Mouse (Mus musculus): ENCODE measurements around the gene Adcy1.

The Adcy1 gene

DNA sequence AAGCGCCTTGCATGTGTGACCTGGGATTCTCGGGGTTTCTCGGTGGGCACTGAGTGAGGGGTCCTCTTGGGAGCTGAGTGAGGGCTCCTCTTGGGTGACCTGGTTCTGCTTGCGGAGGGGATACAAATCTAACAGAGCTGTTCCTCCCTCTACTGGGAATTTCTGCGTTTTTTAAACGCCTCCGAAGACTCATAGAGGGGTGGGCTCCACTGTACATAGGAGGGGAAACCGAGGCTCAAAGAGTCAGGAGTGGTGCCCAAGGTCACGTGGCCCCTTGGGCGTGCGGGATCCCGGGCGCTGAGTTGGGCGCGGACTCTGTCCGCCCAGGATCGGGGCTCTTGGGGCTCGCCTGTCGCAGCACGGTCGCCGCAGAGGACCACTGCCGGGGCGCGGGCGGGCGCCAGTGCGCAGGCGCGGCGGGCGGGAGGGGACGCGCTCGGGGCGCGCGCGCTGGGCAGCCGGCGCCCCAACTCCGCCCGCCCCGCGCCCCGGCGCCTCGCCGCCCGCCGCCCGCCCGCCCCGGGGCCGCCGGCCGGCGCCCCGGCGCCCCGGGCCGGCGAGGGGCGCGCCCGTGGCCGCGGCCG is at the start of gene Adcy1:
TSS of gene Adcy1 (plus strand) at position 489 of the 584 bp plus-strand sequence.
- CTCF ChIA-PET = no interaction called here

DNA sequence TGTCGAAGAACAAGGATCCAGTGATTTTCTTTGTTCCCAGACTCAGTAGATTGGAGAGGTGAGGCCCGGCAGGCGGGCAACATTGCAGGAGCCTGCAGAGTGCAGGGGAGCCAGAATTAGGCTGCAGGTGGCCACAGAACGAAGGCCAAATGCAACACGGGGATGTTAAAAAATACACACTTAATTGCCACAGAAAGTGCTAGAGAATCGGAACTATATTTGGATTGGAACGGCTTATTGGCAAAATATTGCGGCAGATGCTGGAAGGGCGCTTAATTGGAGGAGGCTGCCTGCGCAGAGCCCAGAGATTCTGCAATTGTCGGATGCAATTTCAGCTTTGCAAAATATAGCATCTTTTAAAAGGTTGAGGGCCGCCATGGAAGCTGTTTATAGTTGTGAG is 46.4 kb upstream of the Adcy1 start:
- CTCF ChIA-PET = no interaction called here

DNA sequence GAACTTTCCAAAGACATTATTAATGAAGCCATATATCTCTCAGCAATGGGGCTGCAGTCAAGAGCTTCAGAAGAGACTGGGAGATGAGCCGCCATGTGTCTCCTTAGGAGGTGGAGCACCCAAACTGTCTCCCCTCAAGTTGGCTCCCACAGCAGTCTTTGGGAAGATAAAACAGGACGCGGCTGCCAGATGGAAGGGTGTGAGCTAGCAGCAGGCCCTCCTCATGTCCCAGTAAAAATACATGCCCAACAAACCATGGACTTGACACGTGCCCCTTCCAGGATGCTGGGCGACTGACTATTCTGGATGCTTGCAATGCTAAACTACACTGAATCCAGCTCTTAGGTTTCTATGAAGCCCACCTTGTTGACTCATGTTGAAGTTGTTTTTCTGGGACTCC is 45.2 kb upstream of the Adcy1 start:
- CTCF ChIA-PET = no interaction called here

DNA sequence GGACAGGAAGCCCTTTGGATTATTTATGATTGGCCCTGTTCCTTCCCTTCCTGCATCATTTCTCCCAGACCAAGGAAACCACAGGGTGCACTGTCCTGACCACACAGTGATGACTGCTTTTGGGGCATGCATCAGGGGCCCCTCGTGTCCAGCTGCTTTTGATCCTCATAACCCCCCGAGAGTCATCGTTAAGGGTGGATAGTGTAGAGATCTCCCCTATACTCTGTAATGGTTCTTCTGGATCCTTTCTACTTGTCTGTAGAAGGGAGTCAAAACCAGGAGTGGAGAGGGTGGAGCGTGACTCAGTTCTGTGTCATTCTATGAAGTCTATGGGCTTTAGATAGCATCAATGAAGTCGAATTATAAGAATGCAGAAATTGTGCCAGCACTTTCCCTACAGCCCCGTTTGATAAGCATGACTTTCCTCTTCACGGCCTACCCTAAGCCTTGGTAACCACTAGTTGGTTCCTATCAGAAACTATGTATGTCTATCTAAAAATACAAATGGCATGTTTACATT is 44.2 kb upstream of the Adcy1 start:
- CTCF ChIA-PET = no interaction called here

DNA sequence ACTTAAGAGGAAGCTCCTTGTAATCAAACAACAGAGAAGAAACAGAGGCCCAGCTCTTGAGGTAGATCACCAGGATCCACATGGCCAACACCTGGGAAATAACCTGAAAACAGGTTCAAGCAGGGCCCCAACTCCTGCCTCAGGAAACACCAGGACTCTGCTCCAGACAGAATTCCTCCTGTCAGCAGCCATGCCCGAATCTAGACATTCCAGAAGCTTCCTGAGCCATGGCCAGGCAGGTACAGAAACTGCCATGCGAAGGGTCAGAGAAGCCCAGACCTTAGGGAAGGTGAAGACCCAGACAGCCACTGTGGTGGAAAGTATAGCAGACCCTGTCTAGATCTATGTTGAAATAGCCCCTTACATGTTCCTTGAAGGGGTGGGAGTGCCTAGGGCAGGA is 30.2 kb upstream of the Adcy1 start:
- CTCF ChIA-PET = no interaction called here

DNA sequence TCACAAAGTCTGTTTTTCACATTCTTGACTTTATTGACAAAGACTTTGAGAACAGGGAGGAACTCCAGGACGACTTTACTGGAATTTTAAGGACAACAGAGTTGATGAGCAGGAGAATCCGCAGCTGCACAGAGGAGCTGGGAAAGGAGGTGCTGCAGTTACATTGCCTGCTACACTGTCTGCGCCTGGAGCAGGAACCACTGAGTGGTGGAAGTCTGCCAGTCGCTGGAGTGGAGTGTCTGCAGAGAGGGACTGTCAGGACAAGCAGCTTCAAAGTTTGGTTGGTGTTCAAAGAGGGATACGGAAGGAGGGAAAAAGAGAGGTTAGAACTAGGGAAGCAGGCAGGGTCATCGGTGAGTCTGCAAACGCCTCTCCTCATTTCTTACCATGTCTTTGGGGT is 23.6 kb upstream of the Adcy1 start:
- CTCF ChIA-PET = no interaction called here

DNA sequence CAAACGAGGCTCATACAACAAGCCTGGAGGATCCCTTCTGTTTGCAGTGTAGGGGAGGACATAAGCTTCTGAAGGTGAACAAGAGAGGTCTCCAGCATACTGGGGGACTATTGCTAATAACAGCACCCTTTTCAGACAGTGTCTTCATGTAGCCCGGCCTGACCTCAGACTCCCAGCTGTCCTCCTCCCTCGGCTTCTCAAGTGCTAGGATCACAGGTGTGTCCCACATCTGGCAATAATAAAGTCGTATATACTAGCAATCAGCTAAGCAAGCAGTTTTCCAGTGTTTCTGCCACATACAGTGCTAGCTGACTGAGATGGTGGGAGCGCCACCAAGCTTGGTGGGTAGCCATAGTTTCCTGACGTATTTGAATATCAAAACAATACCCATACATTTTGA is 22.5 kb upstream of the Adcy1 start:
- CTCF ChIA-PET = no interaction called here

DNA sequence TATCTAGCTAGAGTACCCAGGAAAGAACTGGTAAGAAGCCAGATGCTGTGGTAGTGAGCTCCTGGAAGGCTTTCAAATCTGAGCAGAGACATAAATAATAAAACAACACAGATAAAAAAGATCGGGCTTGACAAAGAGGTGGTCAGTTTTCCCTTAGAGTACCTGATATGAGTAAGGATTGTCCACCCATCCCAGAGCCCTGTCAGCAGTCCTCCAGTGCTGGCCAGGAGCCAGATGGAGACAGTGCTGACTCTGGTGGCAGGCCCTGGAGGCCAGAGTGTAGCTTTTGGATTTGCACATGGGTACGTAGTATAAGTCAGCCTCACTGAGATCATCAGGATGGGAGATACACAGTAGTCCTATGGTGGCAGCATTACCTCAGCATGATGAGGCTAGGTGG is 16.1 kb upstream of the Adcy1 start:
- CTCF ChIA-PET = no interaction called here

DNA sequence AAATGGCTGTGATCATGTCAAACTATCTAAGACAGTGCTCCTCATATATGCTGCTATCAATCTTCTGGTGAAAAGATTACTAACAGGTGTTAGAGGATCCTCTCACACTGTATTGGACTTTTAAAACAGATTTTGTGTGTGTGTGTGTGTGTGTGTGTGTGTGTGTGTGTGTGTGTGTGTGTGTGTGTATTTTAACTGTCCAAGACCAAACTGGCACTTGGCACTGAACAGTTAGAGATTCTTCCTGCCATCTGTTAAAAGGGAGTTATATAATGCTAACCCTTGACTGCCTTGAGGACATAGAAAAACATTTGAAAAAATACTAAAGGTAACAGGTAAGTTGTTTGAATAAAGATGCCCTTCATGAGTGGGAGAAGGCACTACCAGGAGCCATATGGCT is 15.7 kb upstream of the Adcy1 start:
- CTCF ChIA-PET = no interaction called here

DNA sequence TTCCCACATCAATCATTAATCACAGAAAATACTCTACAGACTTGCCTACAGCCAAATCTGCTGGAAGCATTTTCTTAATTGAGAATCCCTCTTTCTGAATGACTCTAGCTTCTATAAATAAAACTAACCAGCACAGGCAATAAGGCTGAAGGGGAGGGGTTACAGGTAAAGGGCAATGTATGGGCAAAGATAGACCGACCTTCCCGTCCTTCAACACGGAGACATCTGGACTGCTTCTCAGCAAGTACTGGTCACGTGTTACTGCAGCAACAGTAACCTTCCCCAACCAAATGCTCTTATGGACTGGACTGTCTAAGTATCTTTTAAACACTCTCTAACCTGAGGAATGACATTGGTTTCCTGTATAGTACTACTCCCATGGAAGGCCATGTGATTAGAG is 9.6 kb upstream of the Adcy1 start:
- CTCF ChIA-PET = no interaction called here

DNA sequence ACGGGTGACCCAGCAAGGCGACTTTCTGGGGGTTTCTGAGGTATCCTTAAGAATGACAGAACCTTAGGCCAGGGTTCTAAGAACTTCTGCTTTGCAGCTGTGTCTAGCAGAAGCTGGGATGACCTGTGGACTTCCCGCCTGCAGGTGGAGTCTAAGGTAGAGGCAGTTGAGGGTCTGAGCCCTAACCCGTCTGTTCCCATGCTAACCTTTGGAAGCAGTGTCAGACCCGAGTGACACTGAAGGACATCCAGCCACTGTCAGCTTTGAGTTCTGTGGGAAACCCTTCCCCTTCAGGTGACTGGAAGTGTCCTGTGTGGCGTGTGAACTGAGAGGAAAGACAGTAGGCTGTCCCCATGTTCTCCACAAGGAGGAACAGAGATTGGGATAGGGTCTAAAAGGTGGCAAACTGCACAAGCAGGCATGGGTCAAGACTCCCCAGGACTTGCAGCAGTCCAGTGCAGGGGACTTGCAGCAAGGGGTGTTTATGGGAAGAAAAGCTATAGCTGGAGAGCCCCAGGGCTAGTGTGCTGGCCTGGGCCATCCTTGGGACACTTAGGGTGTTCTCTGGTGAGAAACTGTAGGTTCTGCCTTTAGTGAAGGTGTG is 8.5 kb upstream of the Adcy1 start:
- CTCF ChIA-PET = no interaction called here

DNA sequence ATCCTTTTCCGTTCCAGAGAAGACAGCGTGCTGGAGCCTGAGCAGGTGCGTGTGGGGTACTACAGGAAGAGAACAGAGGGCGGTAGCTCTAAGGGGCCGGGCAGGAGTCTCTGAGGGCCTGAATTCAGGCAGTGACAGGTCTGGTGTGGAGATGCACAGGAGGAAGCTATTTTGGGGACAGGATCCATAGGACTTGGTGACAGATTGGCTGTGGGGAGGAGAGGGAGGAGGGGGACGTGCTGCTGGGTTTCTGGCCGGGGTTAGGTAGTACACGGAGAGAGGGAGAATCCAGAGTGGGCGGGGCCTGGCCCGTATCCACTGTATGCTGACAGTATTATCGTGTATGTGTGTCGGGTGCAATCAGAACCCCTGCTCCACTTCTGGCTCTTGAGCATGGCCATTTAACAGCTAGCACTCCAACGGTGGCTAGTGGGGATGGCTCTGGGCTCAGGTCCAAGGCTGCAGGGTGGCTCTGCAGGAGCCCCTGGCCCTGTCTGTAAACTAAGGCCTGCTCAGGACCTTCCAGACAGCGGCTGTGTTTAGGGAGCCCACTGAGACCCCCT is 7.8 kb upstream of the Adcy1 start:
- CTCF ChIA-PET = no interaction called here

DNA sequence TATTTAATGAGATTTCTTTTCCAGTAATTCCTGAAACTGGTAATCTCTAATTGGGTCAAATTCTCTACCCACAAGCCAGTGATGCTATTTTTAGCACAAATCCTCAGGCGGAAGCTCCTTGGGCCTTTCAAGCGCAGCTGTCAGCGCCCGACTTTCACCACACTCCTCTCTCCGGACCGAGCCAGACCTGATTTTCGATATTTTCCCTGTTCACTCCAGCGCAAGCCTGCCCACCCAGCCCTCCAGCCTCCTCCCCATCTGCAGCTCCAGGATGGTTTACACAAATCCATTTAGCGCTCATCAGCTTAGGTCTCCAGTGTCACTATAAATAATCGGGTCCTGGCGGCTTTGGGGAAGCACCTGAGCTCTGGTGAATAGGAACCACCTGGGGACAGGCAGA is 7.2 kb upstream of the Adcy1 start:
- CTCF ChIA-PET = no interaction called here

DNA sequence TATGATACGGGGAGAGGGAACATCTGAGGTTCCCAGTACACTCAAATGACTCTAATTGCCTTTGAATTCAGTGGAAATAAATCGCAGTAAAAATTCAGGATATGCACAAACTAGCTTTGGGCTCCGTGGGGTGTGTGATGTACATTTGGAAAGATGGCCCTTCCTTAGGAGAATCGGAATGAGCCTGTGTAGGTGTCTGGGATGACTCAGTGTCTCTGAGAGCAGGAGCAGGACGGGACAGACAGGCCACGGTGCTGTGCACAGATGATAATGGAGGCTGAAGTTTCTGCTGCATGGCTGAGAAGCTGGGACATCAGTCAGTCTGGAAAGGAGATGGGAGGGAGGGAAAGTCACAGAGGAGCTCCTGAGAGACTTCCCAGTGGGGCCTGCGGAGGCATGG is 5.5 kb upstream of the Adcy1 start:
- CTCF ChIA-PET = no interaction called here

DNA sequence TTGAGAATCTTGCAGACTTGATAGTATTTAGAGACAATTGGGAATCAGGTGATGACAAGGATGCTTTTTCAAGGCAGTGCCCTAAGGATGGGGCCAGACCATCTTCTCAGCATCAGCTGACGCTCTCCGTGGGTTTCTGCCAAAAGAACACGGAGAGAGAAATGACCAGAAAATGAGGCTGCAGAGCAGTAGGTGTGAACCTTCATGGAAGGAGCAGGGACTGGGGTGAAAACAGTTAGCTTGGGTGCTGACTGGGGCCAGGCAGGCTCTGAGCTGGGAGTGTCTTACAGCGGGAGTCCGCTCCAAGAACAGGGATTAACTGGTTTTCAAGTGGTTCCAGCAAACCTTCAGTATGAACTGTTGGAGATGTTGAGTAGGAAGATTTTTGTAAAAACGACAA is 1.3 kb upstream of the Adcy1 start:
- CTCF ChIA-PET = no interaction called here

DNA sequence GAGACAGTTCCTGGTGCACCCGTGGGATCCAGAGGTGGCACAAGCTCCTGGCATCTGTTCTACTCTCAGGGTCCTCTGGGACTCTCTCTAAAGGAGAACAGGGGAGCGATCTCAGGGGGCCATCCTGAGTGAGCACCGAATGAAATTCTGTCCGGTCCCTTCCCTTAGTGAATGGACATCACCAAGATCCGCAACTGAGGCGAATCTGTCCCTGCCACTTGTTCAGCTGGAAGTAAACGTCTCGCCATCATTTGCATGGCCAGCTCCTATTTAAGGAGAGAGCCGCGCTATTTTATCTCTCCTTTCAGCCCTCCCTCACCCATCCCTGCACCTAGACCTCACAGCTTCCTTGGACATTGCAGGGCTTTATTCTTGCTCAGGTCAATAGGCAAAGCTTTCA is 723 bp upstream of the Adcy1 start:
- CTCF ChIA-PET = no interaction called here

DNA sequence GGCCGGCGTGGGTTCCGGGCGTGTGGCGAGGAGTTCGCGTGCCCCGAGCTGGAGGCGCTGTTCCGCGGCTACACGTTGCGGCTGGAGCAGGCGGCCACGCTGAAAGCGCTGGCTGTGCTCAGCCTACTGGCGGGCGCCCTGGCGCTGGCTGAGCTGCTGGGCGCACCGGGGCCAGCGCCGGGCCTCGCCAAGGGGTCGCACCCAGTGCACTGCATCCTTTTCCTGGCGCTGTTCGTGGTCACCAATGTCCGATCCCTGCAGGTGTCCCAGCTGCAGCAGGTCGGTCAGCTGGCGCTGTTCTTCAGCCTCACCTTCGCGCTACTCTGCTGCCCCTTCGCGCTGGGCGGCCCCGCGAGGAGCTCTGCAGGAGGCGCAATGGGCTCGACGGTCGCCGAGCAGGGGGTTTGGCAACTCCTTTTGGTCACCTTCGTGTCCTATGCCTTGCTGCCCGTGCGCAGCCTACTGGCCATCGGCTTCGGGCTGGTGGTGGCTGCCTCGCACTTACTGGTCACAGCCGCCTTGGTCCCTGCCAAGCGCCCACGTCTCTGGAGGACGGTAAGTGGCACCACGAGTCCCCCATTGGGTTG is 485 bp downstream of the Adcy1 start:
- CTCF ChIA-PET = no interaction called here

DNA sequence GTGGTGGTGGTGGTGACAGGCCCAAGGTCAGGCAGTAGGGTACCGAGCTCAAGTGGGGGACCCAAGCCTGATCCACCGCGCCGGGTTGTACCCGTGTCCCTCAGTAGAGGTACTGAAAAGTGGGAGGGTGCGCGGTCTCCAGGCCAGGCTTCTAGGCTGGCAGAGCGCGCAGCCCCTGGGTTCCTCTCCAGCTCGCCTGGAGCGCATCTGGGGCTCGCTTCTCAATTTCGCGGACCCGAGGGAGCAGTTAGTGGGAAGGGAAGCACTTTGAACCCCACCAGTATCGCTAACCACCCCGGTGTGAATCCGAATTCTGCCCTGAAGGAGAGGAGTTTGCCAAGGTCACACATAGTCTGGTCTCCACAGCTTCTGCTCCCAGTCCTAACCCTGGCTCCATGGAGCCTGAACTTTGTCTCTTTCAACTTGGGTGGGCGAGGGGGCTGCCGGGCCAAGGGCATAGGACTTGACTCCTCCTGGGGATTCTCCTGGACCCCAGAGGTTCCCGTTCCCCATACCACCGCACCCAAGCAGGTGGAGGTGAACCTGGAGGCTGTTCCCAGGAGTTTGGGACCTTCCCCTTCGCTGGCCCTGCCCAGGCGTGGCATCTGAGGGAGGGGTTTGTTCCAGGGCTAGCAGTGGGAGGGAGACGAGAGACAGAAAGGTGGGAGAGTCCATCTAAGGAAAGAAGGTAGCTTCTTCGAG is 1.3 kb downstream of the Adcy1 start:
- CTCF ChIA-PET = no interaction called here

DNA sequence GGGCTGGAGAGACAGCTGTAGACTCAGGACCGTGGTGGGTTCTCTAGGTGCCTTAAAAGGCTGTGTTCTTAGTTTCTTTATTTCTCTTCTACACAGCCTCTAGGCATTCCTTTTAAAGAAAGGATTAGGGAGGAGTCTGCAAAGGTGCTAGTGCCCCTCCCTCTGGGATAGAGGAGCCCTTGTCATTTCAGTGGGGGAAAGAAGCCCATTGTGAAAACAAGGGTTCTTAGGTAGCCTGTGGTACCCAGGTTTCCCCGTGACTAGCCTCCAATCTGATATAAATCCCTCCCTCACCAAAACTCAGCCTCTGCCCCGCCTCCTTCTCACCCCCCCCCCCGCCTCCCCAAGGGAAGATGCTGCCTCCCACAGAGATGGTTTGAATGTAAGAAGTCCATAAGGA is 2.1 kb downstream of the Adcy1 start:
- CTCF ChIA-PET = no interaction called here

DNA sequence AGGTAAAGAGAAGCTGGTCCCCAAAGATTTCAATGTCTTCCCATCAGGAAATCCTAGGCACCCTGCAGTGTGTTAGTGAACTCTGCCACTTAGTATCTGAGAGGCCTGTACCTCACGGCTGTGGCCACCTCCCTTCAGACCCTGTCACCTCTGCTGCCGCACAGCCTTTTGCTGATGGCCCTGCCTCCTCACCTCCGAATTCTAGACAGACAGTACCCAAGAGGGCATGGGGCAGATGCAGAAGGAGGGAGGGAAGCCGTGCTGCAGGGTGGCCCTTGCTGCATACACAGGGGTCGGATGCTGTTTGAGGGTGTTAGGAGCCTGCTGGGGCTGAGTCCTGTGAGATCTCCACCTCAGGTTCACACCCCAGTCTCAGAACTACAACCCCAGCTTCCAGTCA is 2.6 kb downstream of the Adcy1 start:
- CTCF ChIA-PET = no interaction called here

DNA sequence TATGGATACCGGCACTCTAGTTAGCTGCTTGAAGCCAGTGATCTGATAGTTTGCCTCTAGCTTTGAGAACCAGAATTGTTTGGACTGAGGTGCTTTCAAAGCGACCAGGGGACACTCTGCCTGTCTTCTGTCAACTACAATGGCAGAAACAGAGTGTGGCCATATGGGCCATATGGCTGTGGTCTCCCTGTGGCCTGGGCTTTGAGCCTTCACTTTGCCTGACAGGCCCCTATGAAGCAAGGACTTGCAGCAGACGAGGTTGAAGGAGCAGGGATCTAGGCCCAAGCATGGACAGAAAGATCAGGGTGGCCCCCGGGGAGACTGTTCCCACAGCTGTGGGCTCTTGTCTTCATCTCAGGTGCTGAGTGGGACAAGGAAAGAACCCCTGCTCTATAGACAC is 4.0 kb downstream of the Adcy1 start:
- CTCF ChIA-PET = no interaction called here

DNA sequence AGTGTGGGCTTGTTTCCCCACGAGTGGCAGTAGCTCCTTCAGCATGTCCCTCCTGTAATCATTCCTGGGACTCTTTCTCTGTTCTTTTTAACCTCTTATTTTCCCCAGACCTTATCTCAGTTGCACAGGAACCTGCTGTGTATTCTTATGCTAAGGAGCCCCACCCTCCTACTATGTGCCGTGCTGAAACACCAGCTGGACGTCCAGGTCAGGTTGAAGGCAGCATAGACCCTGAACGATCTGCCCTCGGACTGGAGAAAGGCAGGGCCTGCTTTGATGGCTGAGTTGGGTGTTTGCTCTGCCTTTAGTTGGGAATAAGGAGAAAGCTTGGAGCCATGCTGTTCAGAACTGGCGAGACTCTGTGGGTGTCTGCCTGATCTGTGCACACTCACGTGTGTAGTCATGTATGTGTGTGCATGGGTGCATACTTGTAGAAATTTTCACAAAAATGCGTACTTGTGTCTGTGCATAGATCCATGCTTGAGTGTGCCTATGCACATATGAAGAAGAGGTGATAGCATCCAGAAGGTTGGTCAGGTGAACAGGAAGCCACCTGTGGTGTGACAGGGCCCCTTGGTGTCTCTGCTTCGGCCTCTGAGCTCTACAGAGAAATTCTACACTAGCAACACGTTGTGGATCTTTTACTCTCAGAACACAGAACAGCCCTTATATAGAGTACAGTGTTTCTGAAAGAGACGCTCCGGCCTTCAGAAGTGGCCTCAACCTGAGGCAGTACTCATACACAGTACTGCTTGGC is 5.4 kb downstream of the Adcy1 start:
- CTCF ChIA-PET = no interaction called here

All from spleen, embryonic (tissue).